Mouse (Mus musculus) liver, embryonic 14 days (tissue): Measurements from ENCODE around the gene Tnfsf12. TPM values are rescaled to one million over a fixed set of nuclear protein-coding genes. Genes with fewer than 3 reads are reported as not detected.

Experiments
- polyA plus RNA-seq: library from polyadenylated mRNA; depleted of rRNA; stranded (reverse); fragments of >200 nt; gene quantifications from 2 replicates; pipeline ENCODE4 v1.2.3, GENCODE M21; 2012; rRNA removed

Gene Tnfsf12
- 3.4 and 3.8 TPM in 2 replicates for polyA plus RNA-seq

DNA sequence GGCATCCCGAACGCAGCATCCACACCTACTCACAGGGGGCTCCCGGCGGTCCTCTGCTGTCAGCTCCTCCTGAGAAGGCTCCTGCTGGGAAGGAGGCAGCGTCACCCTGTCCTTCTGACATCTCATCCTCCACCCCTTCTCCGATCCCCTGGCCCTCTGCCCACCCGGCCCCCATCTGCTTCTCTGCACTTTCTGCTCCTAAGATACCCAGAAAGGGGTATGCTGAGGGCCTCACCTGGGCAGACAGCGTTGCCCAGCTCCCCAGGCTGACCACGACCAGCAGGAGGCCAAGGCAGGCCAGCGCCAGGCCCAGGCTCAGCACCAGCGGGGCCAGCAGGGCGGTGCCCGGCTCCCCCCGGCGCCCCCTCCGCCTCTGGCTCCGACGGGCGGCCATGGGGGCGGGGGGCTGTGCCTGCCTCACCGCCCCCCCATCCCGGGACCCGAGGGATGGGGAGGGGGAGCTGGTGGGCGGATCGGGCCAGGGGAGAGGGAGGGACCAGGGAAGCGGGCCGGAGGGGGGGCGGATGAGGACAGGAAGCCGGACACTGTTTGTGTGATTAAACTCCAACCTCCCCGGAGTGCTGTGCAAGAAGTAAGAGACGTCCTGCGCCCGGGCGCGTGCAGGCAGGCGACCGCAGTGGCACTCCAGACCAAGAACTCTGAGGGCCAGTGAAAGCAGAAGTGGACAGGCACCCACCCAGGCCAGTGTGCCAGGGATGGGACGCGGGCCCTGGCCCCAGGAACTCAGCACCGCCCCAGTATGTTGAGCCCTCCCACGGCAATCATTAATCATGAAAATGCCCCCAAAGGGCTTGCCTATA is at the start of gene Tnfsf12, which contains the start of gene Tnfsfm13:
Gene Tnfsf12 (minus strand): TSS at position 489 of the 821 bp plus-strand sequence.
Gene Tnfsfm13 (minus strand): TSS at position 738 of the 821 bp plus-strand sequence.

DNA sequence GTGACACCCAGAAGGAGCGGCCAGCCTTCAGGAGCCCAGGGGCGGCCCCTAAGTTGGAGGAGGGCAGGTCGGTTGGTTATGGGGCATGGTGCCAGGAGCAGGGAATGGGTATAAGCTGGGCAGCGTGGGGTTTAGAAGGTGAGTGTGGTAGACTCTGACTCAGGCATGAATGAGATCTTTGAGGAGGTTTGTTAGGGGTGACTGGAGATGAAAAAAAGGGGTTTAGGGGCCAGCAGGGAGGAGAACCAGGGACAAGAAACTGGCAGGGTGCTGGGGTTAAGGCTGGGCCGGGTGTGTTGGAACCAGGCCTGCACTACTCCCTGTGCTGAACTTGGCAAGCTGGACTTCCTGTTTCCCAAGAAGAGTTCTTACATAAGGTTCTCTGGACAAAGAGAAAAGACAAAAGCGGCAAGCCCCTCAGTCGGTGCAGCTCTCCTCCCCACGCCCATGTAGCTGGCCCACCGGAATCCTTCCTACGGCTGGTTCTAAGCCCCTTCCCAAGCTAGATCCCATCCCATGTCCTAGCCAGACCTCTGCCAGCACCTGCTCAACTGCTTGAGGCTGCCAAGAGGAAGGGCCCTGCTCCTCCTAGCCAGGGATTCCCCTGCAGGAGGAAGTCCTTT is 10.0 kb downstream of the Tnfsf12 start, which contains the start of gene Tnfsf13:
Gene Tnfsf13 (minus strand): TSS at position 259 of the 623 bp plus-strand sequence.

DNA sequence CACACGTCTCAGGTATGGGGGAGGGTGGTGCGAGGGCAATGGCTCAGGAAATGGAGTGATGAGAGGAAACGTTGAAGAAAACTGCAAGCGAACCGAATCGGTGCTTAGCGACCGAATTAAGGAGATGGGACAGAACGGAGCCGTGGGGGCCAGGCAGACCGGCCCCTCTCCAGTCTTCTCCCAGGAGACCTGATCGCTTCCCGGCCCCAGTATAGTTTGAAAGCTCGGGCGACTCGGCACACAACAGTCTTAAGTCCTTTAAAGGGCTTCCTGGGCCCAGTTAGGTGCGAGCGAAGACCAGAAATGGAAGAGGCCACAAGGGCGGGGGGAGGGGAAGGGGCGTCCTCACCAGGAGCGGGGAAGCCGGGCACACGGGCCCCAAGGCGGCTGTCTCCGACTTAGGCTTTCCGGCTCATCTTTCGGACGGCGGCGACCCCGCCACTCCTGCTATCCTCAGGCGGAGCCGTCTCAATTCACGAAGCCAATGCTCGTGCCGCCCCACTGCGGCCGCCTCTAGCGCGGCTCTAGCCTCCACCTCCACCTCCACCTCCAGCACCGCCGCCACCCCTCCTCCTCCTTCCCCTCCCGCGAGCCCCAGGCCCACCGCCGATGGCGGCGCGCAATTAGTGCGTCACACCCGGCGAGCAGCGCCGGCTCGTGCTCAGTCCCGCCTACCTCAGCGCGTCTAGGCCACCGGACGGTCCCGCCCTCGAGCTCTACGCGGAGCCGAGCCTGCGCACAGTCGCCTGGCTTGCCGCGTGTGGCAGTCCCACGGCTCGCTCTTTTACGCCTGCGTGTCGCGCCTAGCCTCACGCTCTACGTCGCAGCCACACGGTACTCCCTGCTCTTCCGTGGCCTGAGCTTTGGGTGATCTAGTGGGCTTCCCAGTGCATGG is 14.1 kb downstream of the Tnfsf12 start, which contains the start of gene Senp3:
Gene Senp3 (minus strand): TSS at position 771 of the 895 bp plus-strand sequence.

DNA sequence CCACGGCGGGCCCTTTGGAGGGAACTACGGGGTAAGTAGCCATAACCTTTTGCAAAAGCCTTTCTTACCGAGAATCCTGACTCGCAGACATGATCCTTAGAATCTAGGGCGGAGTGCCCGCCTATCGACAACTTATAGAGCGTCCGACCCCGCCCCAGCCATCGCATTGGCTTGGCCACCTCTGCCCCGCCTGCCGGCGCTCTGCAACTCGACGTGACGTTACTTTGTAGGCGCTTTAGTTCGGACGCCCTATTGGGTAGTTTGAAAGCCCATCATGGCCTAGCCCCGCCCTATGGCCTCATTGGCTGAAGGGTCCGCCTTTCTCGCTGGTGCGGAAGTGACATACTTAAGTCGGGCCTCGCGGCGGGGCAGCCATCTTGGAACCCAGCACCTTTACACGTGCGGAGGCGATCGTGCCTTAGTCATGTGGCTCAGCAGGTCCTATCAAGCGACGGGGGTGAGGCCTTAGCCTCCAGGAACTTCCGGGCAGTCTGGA is 23.4 kb downstream of the Tnfsf12 start, which contains the start of gene Eif4a1:
Gene Eif4a1 (minus strand): TSS at position 213 of the 496 bp plus-strand sequence.

DNA sequence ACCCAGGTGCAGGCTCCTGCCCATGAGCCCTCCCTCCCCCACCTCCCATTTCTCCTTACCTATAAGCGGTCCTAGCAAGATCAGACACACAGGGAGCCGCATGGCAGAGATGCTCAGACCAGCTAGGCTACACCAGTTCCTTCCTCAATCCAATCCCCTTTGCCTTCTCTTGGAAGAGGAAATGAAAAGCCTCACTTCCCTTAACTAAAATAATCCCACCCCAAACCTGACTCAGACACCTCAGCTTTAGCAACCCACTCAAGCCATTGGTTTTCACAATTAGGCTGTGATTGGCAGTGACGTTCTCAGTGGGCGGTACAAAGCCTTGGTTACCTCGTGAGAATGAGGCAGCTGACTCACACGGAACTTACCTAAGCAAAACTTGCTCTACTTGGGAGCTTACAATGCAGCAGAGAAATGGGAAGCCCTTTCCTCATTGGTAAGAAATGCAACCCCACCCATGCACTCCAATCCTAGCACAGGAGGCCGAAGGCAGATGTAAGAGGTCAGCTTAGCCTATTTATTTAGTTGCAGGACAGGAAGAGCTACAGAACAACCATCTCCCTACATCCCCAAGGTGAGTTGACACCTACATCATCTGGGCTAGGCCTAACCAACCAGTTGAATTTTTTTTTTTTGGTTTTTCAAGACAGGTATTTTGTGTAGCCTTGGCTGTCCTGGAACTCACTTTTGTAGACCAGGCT is 29.5 kb downstream of the Tnfsf12 start, which contains the start of gene Cd68:
Gene Cd68 (minus strand): TSS at position 193 of the 704 bp plus-strand sequence.

DNA sequence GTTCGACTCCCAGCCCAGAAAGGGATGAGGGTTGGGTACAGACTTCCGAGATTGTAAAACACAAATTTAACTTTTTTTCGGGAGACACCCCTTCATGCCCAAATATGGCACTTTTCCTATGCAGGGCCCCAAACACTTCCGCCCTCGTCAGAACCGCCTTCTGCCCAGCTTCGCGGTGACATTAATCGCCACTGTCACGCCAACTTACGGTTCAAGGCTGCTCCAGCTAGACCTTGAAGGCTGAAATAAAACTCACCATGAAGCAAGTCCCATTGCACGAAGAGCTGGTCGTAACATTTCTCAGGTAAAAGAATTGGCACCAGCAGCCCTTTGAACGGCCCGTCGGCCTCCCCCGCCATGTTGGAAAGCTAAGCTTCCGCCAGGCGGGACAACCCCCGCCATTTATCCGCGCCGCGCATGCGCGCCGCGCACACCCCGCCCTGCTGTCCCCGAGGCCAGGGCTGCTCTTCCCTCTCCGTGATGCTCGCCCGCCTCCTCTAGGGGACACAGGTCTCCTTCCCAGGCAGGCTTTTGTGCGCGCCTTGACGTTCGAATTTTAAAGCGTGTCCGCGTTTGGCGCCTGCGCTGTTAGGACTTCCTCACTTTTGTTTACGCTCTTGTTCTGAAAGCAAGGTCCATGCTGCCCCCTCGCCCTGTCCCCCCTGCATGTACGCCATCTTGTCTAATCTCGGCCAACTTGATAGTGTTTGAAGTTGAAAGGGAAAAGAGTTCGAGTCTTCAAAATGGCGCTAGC is 33.3 kb downstream of the Tnfsf12 start, which contains the start of gene Mpdu1:
Gene Mpdu1 (minus strand): TSS at position 430 of the 754 bp plus-strand sequence.

DNA sequence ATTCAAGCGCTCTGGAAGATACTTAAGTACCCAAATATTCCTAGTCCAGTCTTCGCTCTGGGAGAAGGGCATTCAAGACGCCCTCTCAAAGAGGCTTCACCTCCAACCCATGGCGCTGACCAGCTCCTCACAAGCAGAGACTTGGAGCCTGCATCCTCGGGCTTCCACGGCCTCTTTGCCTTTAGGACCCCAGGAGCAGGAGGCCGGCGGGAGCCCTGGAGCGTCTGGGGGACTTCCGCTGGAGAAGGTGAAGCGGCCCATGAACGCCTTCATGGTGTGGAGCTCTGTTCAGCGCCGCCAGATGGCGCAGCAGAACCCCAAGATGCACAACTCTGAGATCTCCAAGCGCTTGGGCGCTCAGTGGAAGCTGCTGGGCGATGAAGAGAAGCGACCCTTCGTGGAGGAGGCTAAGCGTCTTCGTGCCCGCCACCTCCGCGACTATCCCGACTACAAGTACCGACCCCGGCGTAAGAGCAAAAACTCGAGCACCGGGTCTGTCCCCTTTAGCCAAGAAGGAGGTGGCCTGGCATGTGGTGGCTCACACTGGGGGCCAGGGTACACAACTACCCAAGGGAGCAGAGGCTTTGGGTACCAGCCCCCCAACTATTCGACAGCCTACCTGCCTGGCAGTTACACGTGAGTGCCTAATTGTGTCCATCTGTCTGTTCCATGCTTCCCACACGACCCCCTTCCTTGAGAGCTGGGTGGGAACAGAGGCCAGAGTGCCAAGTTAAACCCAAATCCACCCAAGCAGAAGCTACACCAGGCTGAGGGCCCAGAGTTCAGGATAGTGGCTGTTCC is 40.2 kb downstream of the Tnfsf12 start, which contains the start of gene Sox15:
Gene Sox15 (plus strand): TSS at position 51 of the 801 bp plus-strand sequence.

Other genes starting within 250 kb of the Tnfsf12 start
- 0.01 and 0.06 TPM in 2 replicates for gene Dnah2, start 146.7 kb downstream of the Tnfsf12 start, polyA plus RNA-seq
- 0.90 and 0.99 TPM in 2 replicates for gene Efnb3, start 135.6 kb downstream of the Tnfsf12 start, polyA plus RNA-seq
- gene Wrap53, start 115.6 kb downstream of the Tnfsf12 start, polyA plus RNA-seq, result 8.8 and 10.8 TPM in 2 replicates
- gene Trp53, start 115.5 kb downstream of the Tnfsf12 start, polyA plus RNA-seq, result 61.5 and 74.1 TPM in 2 replicates
- 17.8 and 21.7 TPM in 2 replicates for gene Atp1b2, start 89.9 kb downstream of the Tnfsf12 start, polyA plus RNA-seq
- 19.1 and 24.0 TPM in 2 replicates for gene Shbg, start 77.9 kb downstream of the Tnfsf12 start, polyA plus RNA-seq
- 5.7 and 7.0 TPM in 2 replicates for gene Sat2, start 73.8 kb downstream of the Tnfsf12 start, polyA plus RNA-seq
- gene Fxr2, start 62.9 kb downstream of the Tnfsf12 start, polyA plus RNA-seq, result 21.3 and 22.6 TPM in 2 replicates
- 0.02 and 0.09 TPM in 2 replicates for gene Sox15, start 40.5 kb downstream of the Tnfsf12 start, polyA plus RNA-seq
- 34.7 and 42.4 TPM in 2 replicates for gene Mpdu1, start 33.2 kb downstream of the Tnfsf12 start, polyA plus RNA-seq
- 7.8 and 10.5 TPM in 2 replicates for gene Cd68, start 29.7 kb downstream of the Tnfsf12 start, polyA plus RNA-seq
- gene Eif4a1, start 23.4 kb downstream of the Tnfsf12 start, polyA plus RNA-seq, result 445 and 498 TPM in 2 replicates
- gene Senp3, start 13.8 kb downstream of the Tnfsf12 start, polyA plus RNA-seq, result 46.2 and 57.7 TPM in 2 replicates
- gene Tnfsf13, start 10.1 kb downstream of the Tnfsf12 start, polyA plus RNA-seq, result 0.29 and 0.31 TPM in 2 replicates
- 0.77 and 0.86 TPM in 2 replicates for gene Tnfsfm13, start 249 bp upstream of the Tnfsf12 start, polyA plus RNA-seq
- 12.7 and 15.6 TPM in 2 replicates for gene Polr2a, start 62.8 kb upstream of the Tnfsf12 start, polyA plus RNA-seq
- gene Slc35g3, start 66.1 kb upstream of the Tnfsf12 start, polyA plus RNA-seq, result 0.03 TPM in 1 of 2 replicates, not detected in the other
- 1.2 and 1.5 TPM in 2 replicates for gene Zbtb4, start 70.1 kb upstream of the Tnfsf12 start, polyA plus RNA-seq
- gene Chrnb1, start 100.1 kb upstream of the Tnfsf12 start, polyA plus RNA-seq, result 0.69 and 1.5 TPM in 2 replicates
- 0.40 and 0.51 TPM in 2 replicates for gene Fgf11, start 106.0 kb upstream of the Tnfsf12 start, polyA plus RNA-seq
- gene Tmem102, start 109.8 kb upstream of the Tnfsf12 start, polyA plus RNA-seq, result 0.24 and 0.25 TPM in 2 replicates
- gene Gm39566, start 119.4 kb upstream of the Tnfsf12 start, polyA plus RNA-seq, result not detected in 2 replicates
- gene Spem2, start 122.6 kb upstream of the Tnfsf12 start, polyA plus RNA-seq, result not detected in 2 replicates
- not detected in 2 replicates for gene Spem1, start 126.3 kb upstream of the Tnfsf12 start, polyA plus RNA-seq
- gene Nlgn2, start 141.9 kb upstream of the Tnfsf12 start, polyA plus RNA-seq, result 2.1 and 2.2 TPM in 2 replicates
- gene Tmem256, start 142.7 kb upstream of the Tnfsf12 start, polyA plus RNA-seq, result 155 and 183 TPM in 2 replicates
- 16.2 and 19.8 TPM in 2 replicates for gene Plscr3, start 150.5 kb upstream of the Tnfsf12 start, polyA plus RNA-seq
- 1.2 and 1.3 TPM in 2 replicates for gene Tnk1, start 162.9 kb upstream of the Tnfsf12 start, polyA plus RNA-seq
- not detected in 2 replicates for gene Tmem95, start 182.2 kb upstream of the Tnfsf12 start, polyA plus RNA-seq
- gene Kctd11, start 185.6 kb upstream of the Tnfsf12 start, polyA plus RNA-seq, result 0.76 and 0.89 TPM in 2 replicates
- gene Acap1, start 199.7 kb upstream of the Tnfsf12 start, polyA plus RNA-seq, result 2.7 and 3.3 TPM in 2 replicates
- 0.40 and 0.53 TPM in 2 replicates for gene 2810408A11Rik, start 205.1 kb upstream of the Tnfsf12 start, polyA plus RNA-seq
- gene Neurl4, start 205.2 kb upstream of the Tnfsf12 start, polyA plus RNA-seq, result 16.6 and 20.3 TPM in 2 replicates
- 75.3 and 87.1 TPM in 2 replicates for gene Gps2, start 218.0 kb upstream of the Tnfsf12 start, polyA plus RNA-seq
- 866 and 1,005 TPM in 2 replicates for gene Eif5a, start 226.1 kb upstream of the Tnfsf12 start, polyA plus RNA-seq
- gene Ybx2, start 239.9 kb upstream of the Tnfsf12 start, polyA plus RNA-seq, result 0.15 and 0.21 TPM in 2 replicates